25 mouse cellular contexts compared by ENCODE assay signal in the genomic region with DNA sequence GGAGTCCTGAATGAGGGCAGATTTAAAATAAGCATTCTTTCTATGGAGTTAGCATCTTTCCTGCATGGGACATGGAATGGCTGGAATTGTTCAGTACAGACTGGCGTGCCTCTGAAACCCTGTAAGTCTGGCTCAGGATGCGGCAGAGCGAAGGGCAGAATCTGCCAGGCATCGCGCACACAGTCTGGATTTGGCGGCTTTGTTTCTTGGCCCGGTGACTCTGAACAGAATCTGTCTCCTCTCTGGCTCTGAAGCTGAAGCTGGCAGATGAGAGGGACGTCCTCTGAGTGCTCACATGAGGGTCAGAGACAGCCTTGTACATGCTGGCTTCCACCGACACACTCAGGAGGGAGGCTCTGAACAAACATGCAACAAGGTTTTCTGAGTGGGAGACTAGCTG. TPM values are rescaled to one million over a fixed set of nuclear protein-coding genes. Genes with fewer than 3 reads are reported as not detected.
DNase-seq lines count a peak whose midpoint lies in the region; ATAC-seq and TF ChIP-seq lines count a peak whose summit lies in the region.
"Had no signal": no experiment of that assay in that cellular context is flagged by ENCODE, and none has a peak within 500 bp of the region (broad histone marks: within the 10 kb centered on the region; RNA-seq: fewer than 3 reads in every experiment).

No protein-coding gene starts in this region.

- H3K36me3 ChIP-seq in hindbrain, postnatal 0 days (ENCODE audit: insufficient read depth, low read length) = no peaks in the 10 kb centered on the region
- no peaks in the 10 kb centered on the region for H3K36me3 ChIP-seq in hindbrain, embryonic 11.5 days (ENCODE audit: control insufficient read depth, insufficient read depth, low read length)
- H3K36me3 ChIP-seq in midbrain, postnatal 0 days (ENCODE audit: insufficient read depth, low read length) = no peaks in the 10 kb centered on the region
- H3K36me3 ChIP-seq in midbrain, embryonic 14.5 days (ENCODE audit: control insufficient read depth, insufficient read depth, low read length) = no peaks in the 10 kb centered on the region
- H3K36me3 ChIP-seq: heart, embryonic 12.5 days; hindbrain, embryonic 12.5 days; kidney, embryonic 15.5 days; limb, embryonic 12.5 days had no signal

- TF ChIP-seq CTCF in cerebellum, adult 2 months (IDR thresholded peaks at IDR 0.05; ENCODE audit: borderline replicate concordance, insufficient read depth, low read depth, low read length) = no peak
- no peak for TF ChIP-seq CTCF in hindbrain, postnatal 0 days (IDR thresholded peaks at IDR 0.05; ENCODE audit: low read depth)
- no peak for TF ChIP-seq CTCF in midbrain, postnatal 0 days (IDR thresholded peaks at IDR 0.05)

- no peak overlapping the region for H3K27ac ChIP-seq in cerebellum, adult 2 months (ENCODE audit: insufficient read depth, low read length)
- H3K27ac ChIP-seq in hindbrain, postnatal 0 days = no peak overlapping the region
- no peak overlapping the region for H3K27ac ChIP-seq in hindbrain, embryonic 11.5 days (ENCODE audit: low read depth, low read length)
- H3K27ac ChIP-seq in midbrain, postnatal 0 days (ENCODE audit: low read depth, low read length) = no peak overlapping the region
- H3K27ac ChIP-seq in midbrain, embryonic 14.5 days (replicated peaks; ENCODE audit: low read depth, low read length) = no peak overlapping the region
- H3K27ac ChIP-seq: hindbrain, embryonic 12.5 days; kidney, embryonic 15.5 days; macrophage had no signal

- TF ChIP-seq POLR2A in cerebellum, adult 2 months (IDR thresholded peaks at IDR 0.05; ENCODE audit: borderline replicate concordance, insufficient read depth, low read length) = no peak

- ATAC-seq in hindbrain, postnatal 0 days = peak; percentile 24; the same call in 1 of the 2 replicates
- no peak for ATAC-seq in hindbrain, embryonic 11.5 days (ENCODE audit: low FRiP score)
- no peak for ATAC-seq in midbrain, postnatal 0 days (ENCODE audit: low FRiP score)
- ATAC-seq in midbrain, embryonic 14.5 days (ENCODE audit: low FRiP score, low TSS enrichment) = no peak
- ATAC-seq: midbrain, embryonic 16.5 days had no signal

- H3K4me2 ChIP-seq in hindbrain, postnatal 0 days (ENCODE audit: low read depth, low read length) = no peak overlapping the region
- no peak overlapping the region for H3K4me2 ChIP-seq in hindbrain, embryonic 11.5 days (replicated peaks; ENCODE audit: low read depth, low read length)
- H3K4me2 ChIP-seq in midbrain, postnatal 0 days (ENCODE audit: low read depth, low read length, poor library complexity, severe bottlenecking) = no peak overlapping the region
- no peak overlapping the region for H3K4me2 ChIP-seq in midbrain, embryonic 14.5 days (ENCODE audit: low read length)
- H3K4me2 ChIP-seq: heart, embryonic 12.5 days; hindbrain, embryonic 12.5 days; kidney, embryonic 15.5 days; limb, embryonic 12.5 days had no signal

- no peak overlapping the region for H3K4me3 ChIP-seq in cerebellum, adult 2 months (replicated peaks; ENCODE audit: insufficient read depth, low read depth, low read length)
- no peak overlapping the region for H3K4me3 ChIP-seq in hindbrain, postnatal 0 days (ENCODE audit: low read length)
- no peak overlapping the region for H3K4me3 ChIP-seq in hindbrain, embryonic 11.5 days (ENCODE audit: low read depth, low read length)
- H3K4me3 ChIP-seq in midbrain, postnatal 0 days (ENCODE audit: low read depth, low read length) = no peak overlapping the region
- no peak overlapping the region for H3K4me3 ChIP-seq in midbrain, embryonic 14.5 days (replicated peaks; ENCODE audit: low read depth, low read length)
- H3K4me3 ChIP-seq: heart, embryonic 12.5 days; hindbrain, embryonic 12.5 days; kidney, embryonic 15.5 days; limb, embryonic 12.5 days had no signal

- no peaks in the 10 kb centered on the region; the same call in 1 of the 2 replicates for H3K4me1 ChIP-seq in cerebellum, adult 2 months (ENCODE audit: control insufficient read depth, insufficient read depth, low read length)
- H3K4me1 ChIP-seq in hindbrain, postnatal 0 days (ENCODE audit: insufficient read depth, low read length) = no peaks in the 10 kb centered on the region
- H3K4me1 ChIP-seq in hindbrain, embryonic 11.5 days (replicated peaks; ENCODE audit: control insufficient read depth, insufficient read depth, low read length) = no peaks in the 10 kb centered on the region
- H3K4me1 ChIP-seq in midbrain, postnatal 0 days (ENCODE audit: insufficient read depth, low read length) = no peaks in the 10 kb centered on the region
- no peaks in the 10 kb centered on the region for H3K4me1 ChIP-seq in midbrain, embryonic 14.5 days (ENCODE audit: control insufficient read depth, insufficient read depth, low read length)
- H3K4me1 ChIP-seq: heart, embryonic 12.5 days; hindbrain, embryonic 12.5 days; limb, embryonic 12.5 days had no signal

- no peaks in the 10 kb centered on the region for H3K27me3 ChIP-seq in cerebellum, adult 2 months (ENCODE audit: control insufficient read depth, insufficient read depth, low read length)
- no peaks in the 10 kb centered on the region for H3K27me3 ChIP-seq in hindbrain, postnatal 0 days (ENCODE audit: insufficient read depth, low read length)
- no peaks in the 10 kb centered on the region for H3K27me3 ChIP-seq in hindbrain, embryonic 11.5 days (ENCODE audit: control insufficient read depth, insufficient read depth, low read length)
- no peaks in the 10 kb centered on the region for H3K27me3 ChIP-seq in midbrain, postnatal 0 days (ENCODE audit: insufficient read depth, low read length)
- no peaks in the 10 kb centered on the region for H3K27me3 ChIP-seq in midbrain, embryonic 14.5 days (ENCODE audit: control insufficient read depth, insufficient read depth, low read length)
- H3K27me3 ChIP-seq: kidney, embryonic 15.5 days had no signal

- 17% methylated on average over 9 of the region's 9 CpGs for WGBS in cerebellum, adult 2 months
- WGBS in hindbrain, postnatal 0 days = 49% methylated on average over 9 of the region's 9 CpGs
- 85% methylated on average over 9 of the region's 9 CpGs for WGBS in hindbrain, embryonic 11.5 days
- 77% methylated on average over 9 of the region's 9 CpGs for WGBS in midbrain, postnatal 0 days
- 83% methylated on average over 9 of the region's 9 CpGs for WGBS in midbrain, embryonic 14.5 days

- no peaks in the 10 kb centered on the region for H3K9me3 ChIP-seq in hindbrain, postnatal 0 days (ENCODE audit: low read length)
- H3K9me3 ChIP-seq in hindbrain, embryonic 11.5 days (ENCODE audit: control insufficient read depth, low read length) = no peaks in the 10 kb centered on the region
- H3K9me3 ChIP-seq in midbrain, postnatal 0 days (ENCODE audit: low read length) = no peaks in the 10 kb centered on the region
- no peaks in the 10 kb centered on the region for H3K9me3 ChIP-seq in midbrain, embryonic 14.5 days (ENCODE audit: control insufficient read depth, low read length)
- H3K9me3 ChIP-seq: heart, embryonic 12.5 days; hindbrain, embryonic 12.5 days; kidney, embryonic 15.5 days; limb, embryonic 12.5 days had no signal

- no peak overlapping the region for H3K9ac ChIP-seq in hindbrain, postnatal 0 days (replicated peaks; ENCODE audit: low read length)
- H3K9ac ChIP-seq in hindbrain, embryonic 11.5 days (ENCODE audit: low read depth, low read length) = no peak overlapping the region
- no peak overlapping the region for H3K9ac ChIP-seq in midbrain, postnatal 0 days (replicated peaks; ENCODE audit: low read length, poor library complexity, severe bottlenecking)
- no peak overlapping the region for H3K9ac ChIP-seq in midbrain, embryonic 14.5 days (replicated peaks; ENCODE audit: low read length)
- H3K9ac ChIP-seq: heart, embryonic 12.5 days; hindbrain, embryonic 12.5 days; kidney, embryonic 15.5 days had no signal

- peak; percentile 85 to 88 for DNase-seq in cerebellum, postnatal 10 days
- DNase-seq in cerebellum, adult 2 months = no peak
- peak; percentile 58 for DNase-seq in hindbrain, postnatal 0 days (ENCODE audit: low spot score)
- DNase-seq in hindbrain, embryonic 11.5 days (ENCODE audit: low spot score) = no peak
- DNase-seq in midbrain, postnatal 0 days (ENCODE audit: low spot score) = peak; percentile 57
- no peak for DNase-seq in midbrain, embryonic 14.5 days
- no peak for DNase-seq in urinary bladder, postnatal 10 days (ENCODE audit: low spot score)
- no peak for DNase-seq in gastrocnemius, postnatal 25 days
- DNase-seq: adrenal gland, postnatal 25 days; cerebellum, adult 11-12 months; cerebellum, postnatal 36 days; gastrocnemius, postnatal 14 days; heart, adult 18-20 months; heart, postnatal 10 days; kidney, adult 11 months; kidney, postnatal 36 days; layer of hippocampus, adult 9-11 months; thymus, adult 18-20 months; thymus, postnatal 4 days had no signal

RNA-seq across cellular contexts. Expression of gene Isg20, which starts 12.9 kb away (rescaled TPM):
- polyA plus RNA-seq in cerebellum, adult 2 months (2012; rRNA removed) = 1.8 and 3.0 TPM in 2 replicates
- 2.0 and 4.1 TPM in 2 replicates for total RNA-seq in hindbrain, postnatal 0 days (2014; rRNA removed)
- 0.76 and 1.3 TPM in 2 replicates for polyA plus RNA-seq in hindbrain, postnatal 0 days (2015; fragmentation: Nextera tagmentation; extraction: Ambion mirVana)
- polyA plus RNA-seq in hindbrain, embryonic 11.5 days (2014; fragmentation: Nextera tagmentation; extraction: Ambion mirVana) = 0.14 and 0.56 TPM in 2 replicates
- total RNA-seq in midbrain, postnatal 0 days (2014; rRNA removed) = 1.2 and 4.9 TPM in 2 replicates
- polyA plus RNA-seq in midbrain, postnatal 0 days (2015; fragmentation: Nextera tagmentation; extraction: Ambion mirVana) = 0.57 and 1.4 TPM in 2 replicates
- polyA plus RNA-seq in midbrain, embryonic 14.5 days (2014; fragmentation: Nextera tagmentation; extraction: Ambion mirVana) = 0.36 and 2.5 TPM in 2 replicates
- 1 to 10 TPM in 1 of 2 experiments, under 1 TPM in 1; 0.69 to 3.2 TPM for total RNA-seq in gastrocnemius, postnatal 25 days (2021)

RNA-seq across cellular contexts. Expression of gene Aen, which starts 30.5 kb away (rescaled TPM):
- polyA plus RNA-seq in cerebellum, adult 2 months (2012; rRNA removed) = 23.7 and 27.2 TPM in 2 replicates
- total RNA-seq in hindbrain, postnatal 0 days (2014; rRNA removed) = 36.6 and 43.0 TPM in 2 replicates
- polyA plus RNA-seq in hindbrain, postnatal 0 days (2015; fragmentation: Nextera tagmentation; extraction: Ambion mirVana) = 49.3 and 54.4 TPM in 2 replicates
- polyA plus RNA-seq in hindbrain, embryonic 11.5 days (2014; fragmentation: Nextera tagmentation; extraction: Ambion mirVana) = 37.4 and 43.7 TPM in 2 replicates
- total RNA-seq in midbrain, postnatal 0 days (2014; rRNA removed) = 31.2 and 40.3 TPM in 2 replicates
- 48.5 and 53.2 TPM in 2 replicates for polyA plus RNA-seq in midbrain, postnatal 0 days (2015; fragmentation: Nextera tagmentation; extraction: Ambion mirVana)
- polyA plus RNA-seq in midbrain, embryonic 14.5 days (2014; fragmentation: Nextera tagmentation; extraction: Ambion mirVana) = 33.7 and 39.1 TPM in 2 replicates
- 10 to 100 TPM; 42.4 to 44.6 TPM for total RNA-seq in gastrocnemius, postnatal 25 days (2021)

Comparison
In these comparisons a context has a peak if more than half of its experiments do, and no peak if none do; other contexts are left out.
1. DNase-seq: peak in cerebellum, postnatal 10 days (2 of 2), hindbrain, postnatal 0 days (single experiment) and midbrain, postnatal 0 days (single experiment); none in cerebellum, adult 2 months (0 of 2), hindbrain, embryonic 11.5 days (single experiment), midbrain, embryonic 14.5 days (single experiment), urinary bladder, postnatal 10 days (single experiment) and gastrocnemius, postnatal 25 days (single experiment).